Mouse (Mus musculus) heart, adult 8-10 months (tissue): Measurements from ENCODE around the gene Olfr351. TPM values are rescaled to one million over a fixed set of nuclear protein-coding genes. Genes with fewer than 3 reads are reported as not detected.

Experiments
- DNase-seq: peaks from one replicate; pipeline ENCODE4 v3.0.0; 2022; ENCODE audit warnings: low spot score
- total RNA-seq, 4 experiments: library from RNA; stranded (reverse); gene quantifications; 2 replicates each; pipeline ENCODE4 v1.2.4; 2022

Olfr351 gene
- not detected for total RNA-seq

GRCm38 (mm10) chr2:36862560-36862959, at the start of gene Olfr351:
TSS of gene Olfr351 (minus strand) at chr2:36862660.
- DNase-seq: no peak

GRCm38 (mm10) chr2:36905380-36905779, 42.9 kb upstream of the Olfr351 start, which contains the start of gene Olfr354:
TSS of gene Olfr354 (plus strand) at chr2:36905680.
- no peak for DNase-seq

DNA sequence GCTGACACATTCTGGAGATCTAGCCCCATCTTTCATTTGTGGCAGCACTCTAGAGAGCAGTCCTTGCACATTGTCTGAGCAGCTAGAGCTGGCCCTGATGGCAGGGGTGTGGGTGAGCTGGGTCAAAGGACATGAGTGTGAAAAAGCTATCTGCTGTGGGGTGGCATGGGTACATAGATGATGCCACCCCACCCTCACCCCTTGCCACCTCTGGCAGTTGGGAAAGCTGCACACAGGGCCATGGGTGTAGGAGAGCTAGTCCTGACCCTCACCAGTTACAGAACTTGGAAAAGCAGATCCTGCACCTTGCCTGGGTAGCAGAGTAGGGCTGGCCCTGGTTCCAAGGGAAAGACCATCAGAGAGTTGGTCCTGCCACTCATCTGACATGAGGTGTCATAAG, 34.7 kb upstream of the Olfr351 start:
- no peak for DNase-seq

DNA sequence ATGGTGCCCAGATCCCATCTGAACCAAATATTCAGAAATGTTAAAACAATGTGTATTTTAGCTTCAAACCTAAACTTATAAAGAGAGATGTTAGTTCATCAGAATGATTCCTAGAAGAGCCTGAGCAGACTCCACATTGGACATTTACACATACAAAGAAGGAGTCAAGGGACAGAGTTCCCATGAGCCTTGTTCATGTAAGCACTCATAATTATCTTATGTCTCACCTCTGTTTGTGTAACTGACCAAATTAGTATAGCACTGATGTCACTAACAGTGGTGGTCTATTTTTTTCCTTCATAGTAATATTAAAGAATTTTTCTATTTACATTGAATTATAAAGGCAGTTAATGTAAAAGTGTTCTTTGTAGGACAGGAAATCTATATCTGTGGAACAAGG, 30.4 kb upstream of the Olfr351 start, which contains the start of gene Olfr353:
TSS of gene Olfr353 (minus strand) at position 101 of the 400 bp plus-strand sequence.
- no peak for DNase-seq

- DNase-seq: no peak
These were observed 5.7 kb upstream of the Olfr351 start, which contains the start of gene Olfr352 for GRCm38 (mm10) chr2:36868160-36868559. TSS of gene Olfr352 (plus strand) at chr2:36868460.

DNA sequence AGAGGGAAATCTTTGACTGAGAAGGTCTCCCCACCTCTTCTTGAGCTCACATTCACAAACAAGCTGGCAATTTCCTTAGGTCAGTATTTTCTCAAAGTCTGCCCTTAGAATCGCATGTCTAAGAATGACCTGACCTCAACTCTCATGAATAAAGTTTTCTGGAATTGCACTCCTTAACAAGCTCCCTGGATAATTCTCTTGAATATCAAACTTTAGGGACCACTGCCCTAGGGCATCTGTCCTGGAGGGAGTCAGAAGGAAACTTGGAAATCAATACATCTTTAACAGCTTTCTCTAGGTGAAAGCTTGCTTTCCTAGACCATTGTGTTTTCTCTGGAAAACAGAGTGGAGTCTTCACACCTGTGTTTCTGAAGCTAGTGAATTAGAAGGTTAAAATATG, 16.4 kb downstream of the Olfr351 start, which contains the start of gene Olfr350:
TSS of gene Olfr350 (plus strand) at position 301 of the 400 bp plus-strand sequence.
- no peak for DNase-seq

DNA sequence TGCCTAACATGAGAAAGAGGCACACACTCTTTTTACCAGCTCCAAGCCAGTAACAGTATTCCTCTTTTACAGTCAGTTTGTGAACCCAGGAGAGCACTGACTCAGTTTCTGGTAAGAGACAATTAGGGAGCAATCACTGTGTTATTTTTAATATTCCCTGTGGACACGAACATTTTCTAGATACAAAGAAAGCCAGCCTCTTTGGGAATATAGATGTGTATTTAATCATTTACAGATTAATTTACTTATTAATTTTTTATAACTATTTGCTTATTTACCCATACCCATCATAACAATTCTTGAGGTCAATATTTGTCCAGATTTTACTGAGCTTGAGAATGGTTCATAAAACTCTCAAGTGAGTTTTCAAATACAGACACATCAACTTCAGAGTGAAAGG, 45.5 kb downstream of the Olfr351 start, which contains the start of gene Olfr3:
TSS of gene Olfr3 (minus strand) at position 101 of the 400 bp plus-strand sequence.
- no peak for DNase-seq

Other genes with a start within 250 kb of the Olfr351 start
- gene Olfr345, start 222.6 kb downstream of the Olfr351 start, total RNA-seq: not detected
- not detected for gene Olfr346, start 176.9 kb downstream of the Olfr351 start, total RNA-seq
- not detected for gene Olfr347, start 130.8 kb downstream of the Olfr351 start, total RNA-seq
- gene Olfr348, start 78.4 kb downstream of the Olfr351 start, total RNA-seq: not detected
- gene Olfr50, start 72.1 kb downstream of the Olfr351 start, total RNA-seq: not detected
- not detected for gene Olfr3, start 45.6 kb downstream of the Olfr351 start, total RNA-seq
- gene Olfr350, start 16.4 kb downstream of the Olfr351 start, total RNA-seq: not detected
- gene Olfr352, start 5.8 kb upstream of the Olfr351 start, total RNA-seq: not detected
- not detected for gene Olfr353, start 30.3 kb upstream of the Olfr351 start, total RNA-seq
- gene Olfr354, start 43.0 kb upstream of the Olfr351 start, total RNA-seq: not detected
- gene Olfr355, start 66.2 kb upstream of the Olfr351 start, total RNA-seq: not detected
- not detected for gene Olfr356, start 74.5 kb upstream of the Olfr351 start, total RNA-seq
- not detected for gene Olfr357, start 131.2 kb upstream of the Olfr351 start, total RNA-seq
- gene Olfr358, start 146.7 kb upstream of the Olfr351 start, total RNA-seq: not detected
- gene Olfr360, start 203.1 kb upstream of the Olfr351 start, total RNA-seq: not detected
- not detected for gene Olfr361, start 226.6 kb upstream of the Olfr351 start, total RNA-seq